Mouse (Mus musculus) megakaryocyte, adult 5-6 weeks (primary cell): ENCODE measurements around the gene Lrrn3. TPM values are rescaled to one million over a fixed set of nuclear protein-coding genes. Genes with fewer than 3 reads are reported as not detected.

Source experiments
- ATAC-seq: 2 replicates; pipeline ENCODE4 v1.8.0; 2016; ENCODE audit warnings: mild to moderate bottlenecking, inconsistent platforms; ENCODE audit not compliant: poor library complexity, severe bottlenecking
- total RNA-seq, 2 experiments: library from RNA; stranded (forward) in 1 of 2; stranded (reverse) in 1 of 2; fragments of 153-499, 151-499 nt in 1 of 2; fragments of 221-1000, 200-1000 nt in 1 of 2; gene quantifications; 2 replicates each; pipeline versions ENCODE4 v1.2.3 to v1.2.4; 2015 to 2017

Lrrn3 gene
- total RNA-seq, 2 experiments from 2014 or later = 0.20 TPM; not detected in 1

DNA sequence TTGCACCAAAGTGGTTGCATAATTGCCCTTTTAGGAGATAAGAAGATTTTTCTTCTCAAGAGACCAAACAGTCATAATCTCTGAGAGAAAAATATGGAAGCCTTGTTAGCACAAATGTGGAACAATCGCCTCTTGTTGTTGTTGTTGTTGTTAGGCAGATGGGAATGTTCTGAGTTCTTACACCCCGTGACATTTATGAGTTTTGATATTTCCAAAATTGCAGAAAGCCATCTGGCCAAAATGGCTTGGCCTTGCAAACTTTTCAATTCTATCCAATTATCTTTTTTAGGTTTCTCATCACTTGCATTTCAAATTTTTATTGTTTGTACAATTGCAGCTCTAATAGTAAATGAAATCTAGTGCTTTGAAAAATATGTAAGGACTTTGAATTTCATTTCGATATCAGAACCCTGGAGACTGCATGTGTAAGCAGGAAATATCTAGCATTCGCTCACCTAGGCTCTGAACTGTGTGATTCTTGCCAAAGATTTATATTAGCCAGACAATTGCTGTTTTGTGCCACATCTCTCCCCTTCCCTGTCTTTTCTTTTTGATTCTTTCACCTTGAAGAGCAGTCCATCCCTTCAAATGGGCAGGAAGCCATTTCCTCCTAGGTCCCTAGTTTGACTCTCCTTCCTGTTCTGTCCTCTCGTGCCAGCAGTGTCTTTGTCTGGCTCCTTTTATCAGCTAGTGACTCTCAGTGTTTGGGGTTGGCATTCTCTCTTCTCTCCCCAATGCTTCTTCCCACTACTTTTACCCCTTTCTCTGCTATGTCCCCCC is 49.8 kb downstream of the Lrrn3 start:
- no peak for ATAC-seq

DNA sequence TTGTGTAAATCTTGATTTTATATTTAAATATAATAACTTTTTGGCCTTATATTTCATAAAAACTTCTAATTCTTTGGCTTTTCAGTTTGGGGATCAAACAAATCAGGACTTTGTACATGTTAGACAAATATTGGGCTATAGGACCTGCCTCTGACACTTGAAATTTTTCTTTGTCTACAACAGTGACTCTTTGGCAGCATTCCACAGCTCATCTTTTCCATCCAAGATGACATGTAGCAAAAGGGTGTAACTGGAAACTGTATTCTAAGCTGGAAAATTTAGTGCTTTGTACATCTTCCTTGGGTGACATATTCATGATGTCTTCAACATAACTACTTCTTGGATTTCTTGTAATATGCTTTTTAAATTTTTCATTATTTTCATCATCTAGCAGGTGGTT is 57.4 kb downstream of the Lrrn3 start:
- ATAC-seq = no peak

DNA sequence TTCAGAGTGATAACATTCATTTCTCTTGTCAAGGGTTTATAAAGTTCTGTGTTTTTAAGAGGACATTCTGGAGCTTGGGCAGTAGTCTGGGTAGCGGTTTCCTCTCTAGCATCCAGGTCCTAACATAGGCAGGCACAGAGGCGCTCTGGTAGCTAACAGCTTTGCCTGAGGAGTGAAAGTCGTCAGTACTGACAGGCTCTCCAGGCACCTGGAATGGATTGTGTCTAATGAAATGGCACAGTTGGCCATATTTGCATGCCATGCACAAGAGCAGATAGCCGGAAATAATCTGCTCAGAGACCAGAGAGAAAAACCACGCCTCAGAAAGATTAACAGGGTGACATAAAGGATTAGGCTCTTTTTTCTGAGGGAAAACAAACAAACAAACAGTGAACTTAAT is 58.8 kb downstream of the Lrrn3 start:
- ATAC-seq = no peak

DNA sequence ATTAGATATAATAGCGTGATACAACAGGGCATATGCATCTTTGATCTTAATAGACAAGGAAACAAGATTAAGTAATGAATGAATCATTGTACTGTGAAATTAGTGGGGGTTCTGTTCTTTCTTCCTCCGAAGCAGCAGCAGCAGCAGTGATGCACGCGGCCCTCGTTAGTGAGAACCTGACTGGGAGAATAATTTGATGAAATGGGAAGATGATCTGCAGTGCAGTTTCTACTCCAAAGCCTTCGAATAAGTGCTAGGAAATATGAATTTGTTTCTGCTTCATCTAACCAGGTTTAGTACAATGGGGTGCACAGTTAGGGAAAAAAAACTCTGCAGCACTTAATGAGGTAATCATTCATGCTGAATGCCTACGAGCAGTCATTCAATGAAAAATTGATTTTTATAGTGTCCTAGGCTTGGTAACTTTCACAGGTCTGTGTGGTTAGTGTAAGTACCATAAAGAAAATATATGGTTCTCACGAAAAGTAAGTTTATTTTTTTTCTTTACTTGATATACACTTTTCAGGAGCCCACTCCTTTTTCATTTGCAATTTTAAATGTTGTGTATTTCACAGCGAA is 61.0 kb downstream of the Lrrn3 start:
- no peak for ATAC-seq

DNA sequence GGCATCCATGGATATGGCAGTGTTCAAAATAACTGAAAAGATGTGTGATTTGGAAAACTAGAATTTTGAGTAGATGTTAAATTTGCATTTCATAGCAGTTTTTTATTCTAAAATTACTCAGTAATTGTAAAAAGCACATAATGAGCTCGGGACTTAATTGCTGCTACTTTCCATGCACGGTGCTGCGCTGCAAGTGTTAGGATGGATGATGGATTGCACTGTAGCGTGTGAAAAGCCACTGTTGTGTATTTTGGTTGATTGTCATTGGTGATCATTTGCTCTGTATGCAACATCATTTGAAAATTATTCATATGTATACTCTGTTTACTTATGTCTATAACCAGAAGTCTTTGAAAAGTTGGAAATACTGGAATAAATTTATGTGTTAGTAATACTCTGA is 68.3 kb downstream of the Lrrn3 start:
- ATAC-seq = no peak

DNA sequence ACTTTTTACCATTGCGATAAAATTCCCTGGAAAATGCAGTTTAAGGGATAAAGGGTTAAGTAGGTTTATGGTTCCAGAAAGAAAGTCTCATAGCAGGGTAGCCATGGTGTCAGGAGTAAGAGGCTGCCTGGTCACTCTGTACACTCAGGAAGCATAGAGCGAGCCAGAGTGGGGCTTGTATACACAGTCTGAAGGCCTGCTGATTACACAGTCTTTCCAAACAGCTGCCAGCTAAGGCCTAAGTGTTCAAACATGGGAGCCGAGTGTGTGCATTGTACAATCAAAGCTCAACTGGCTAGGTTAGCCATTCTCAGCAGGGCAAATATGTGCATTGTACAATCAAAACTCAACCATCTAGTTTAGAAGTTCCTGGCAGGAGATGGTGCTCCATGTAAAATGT is 69.1 kb downstream of the Lrrn3 start:
- no peak for ATAC-seq

DNA sequence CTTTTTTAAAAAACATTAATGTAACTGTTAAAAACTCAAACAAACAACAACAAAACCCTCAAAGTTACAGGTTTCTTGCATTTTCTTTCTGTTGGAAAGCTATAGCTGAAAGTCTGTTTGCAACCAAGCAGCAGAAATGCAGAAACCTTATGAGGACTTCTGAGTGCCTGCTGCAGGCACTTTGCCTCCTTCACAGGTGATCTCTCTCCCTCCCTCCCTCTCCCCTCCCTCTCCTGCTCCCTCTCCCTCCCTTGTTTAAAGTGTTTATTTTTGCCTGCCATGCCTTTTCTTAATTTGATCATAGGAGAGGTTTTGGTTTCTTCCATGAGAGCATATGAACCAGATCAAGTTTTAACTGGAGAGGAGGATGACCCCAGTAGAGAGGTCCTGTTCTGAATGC is 69.6 kb downstream of the Lrrn3 start:
- no peak for ATAC-seq

DNA sequence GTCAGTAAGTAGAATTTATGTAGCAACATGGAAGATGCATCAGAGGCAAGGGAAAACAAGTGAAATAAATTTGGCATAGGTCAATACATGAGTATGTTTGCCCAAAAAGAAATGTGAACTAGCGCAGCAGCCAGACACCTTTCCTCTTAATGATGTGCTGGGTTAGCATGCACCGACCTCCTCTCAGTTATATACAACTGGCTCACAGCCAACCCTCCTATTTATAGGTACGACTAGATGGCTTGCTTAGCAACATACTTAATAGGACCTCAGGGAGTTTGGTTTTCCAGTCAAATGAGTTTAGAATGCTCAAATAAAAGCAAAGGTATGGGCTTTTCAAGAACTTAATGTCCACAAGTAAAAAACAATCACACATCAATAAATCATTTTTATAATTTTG is 76.8 kb downstream of the Lrrn3 start:
- ATAC-seq = no peak

DNA sequence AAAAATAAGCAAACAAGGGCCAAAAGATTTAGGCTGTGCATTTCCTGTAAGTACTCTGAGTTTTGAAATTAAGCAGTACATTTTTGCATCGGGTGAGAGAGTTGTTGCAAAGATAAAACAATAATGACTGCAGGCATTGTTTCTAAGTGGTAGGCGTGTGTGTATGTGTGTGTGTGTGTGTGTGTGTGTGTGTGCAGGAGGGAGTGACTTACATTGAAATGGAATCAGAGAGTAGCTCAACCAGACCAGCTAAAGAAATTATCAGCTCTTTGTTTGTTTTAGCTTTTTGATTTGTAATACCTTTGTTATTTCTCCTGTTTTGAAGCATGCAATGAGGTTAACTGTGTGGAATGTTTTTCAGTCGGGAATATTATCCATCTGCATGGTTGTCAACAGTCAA is 84.3 kb downstream of the Lrrn3 start:
- ATAC-seq = no peak
